ENCODE assay signal across 8 mouse cellular contexts in genomic region chr10:94514091-94514505, GRCm38 (mm10).
DNase-seq lines count a peak whose midpoint lies in the region; ATAC-seq and TF ChIP-seq lines count a peak whose summit lies in the region.

No protein-coding gene starts in this region.

- no peaks in the 10 kb centered on the region for H3K36me3 ChIP-seq in thymus, adult 2 months (ENCODE audit: control insufficient read depth, insufficient read depth, low read length)
- no peaks in the 10 kb centered on the region for H3K36me3 ChIP-seq in limb, embryonic 13.5 days
- no peaks in the 10 kb centered on the region for H3K36me3 ChIP-seq in stomach, embryonic 15.5 days

- ATAC-seq in limb, embryonic 13.5 days (ENCODE audit: low FRiP score, low read depth), result no peak
- no peak; the same call in 1 of the 2 replicates for ATAC-seq in stomach, embryonic 15.5 days (ENCODE audit: insufficient read depth, low FRiP score, low read depth)

- H3K27ac ChIP-seq in thymus, adult 2 months (ENCODE audit: control insufficient read depth, insufficient read depth, low read length), result no peak overlapping the region
- H3K27ac ChIP-seq in limb, embryonic 13.5 days, result no peak overlapping the region
- H3K27ac ChIP-seq in stomach, embryonic 15.5 days, result 0 out of 2 replicates have a peak overlapping the region, but pooled peaks have one; percentile 77

- peak overlapping the region; percentile 22; the same call in 1 of the 2 replicates for H3K4me3 ChIP-seq in thymus, adult 2 months (ENCODE audit: control insufficient read depth, insufficient read depth, low read length)
- H3K4me3 ChIP-seq in limb, embryonic 13.5 days, result peak overlapping the region; percentile 78
- H3K4me3 ChIP-seq in stomach, embryonic 15.5 days (replicated peaks), result peak overlapping the region; percentile 83

- peak overlapping the region; percentile 89 for H3K4me2 ChIP-seq in limb, embryonic 13.5 days (replicated peaks)
- H3K4me2 ChIP-seq in stomach, embryonic 15.5 days, result peak overlapping the region; percentile 90

- peak overlapping the region; percentile 80 for H3K9ac ChIP-seq in limb, embryonic 13.5 days
- H3K9ac ChIP-seq in stomach, embryonic 15.5 days, result no peak overlapping the region

- H3K27me3 ChIP-seq in thymus, adult 2 months (ENCODE audit: control insufficient read depth, insufficient read depth, low read length), result no peaks in the 10 kb centered on the region
- H3K27me3 ChIP-seq in limb, embryonic 13.5 days, result peaks cover 26% of the 10 kb centered on the region
- H3K27me3 ChIP-seq in stomach, embryonic 15.5 days (replicated peaks), result no peaks in the 10 kb centered on the region

- WGBS in thymus, adult 2 months, result 22% methylated on average over 12 of the region's 12 CpGs
- WGBS in limb, embryonic 13.5 days, result under 1% methylated on average over 12 of the region's 12 CpGs
- 5% methylated on average over 12 of the region's 12 CpGs for WGBS in stomach, embryonic 15.5 days

- peaks cover 20% of the 10 kb centered on the region for H3K4me1 ChIP-seq in thymus, adult 2 months (replicated peaks; ENCODE audit: control insufficient read depth, insufficient read depth, low read length)
- peaks cover 30% of the 10 kb centered on the region for H3K4me1 ChIP-seq in limb, embryonic 13.5 days
- peaks cover 8% of the 10 kb centered on the region; the same call in 1 of the 2 replicates for H3K4me1 ChIP-seq in stomach, embryonic 15.5 days

- H3K9me3 ChIP-seq in limb, embryonic 13.5 days, result no peaks in the 10 kb centered on the region
- H3K9me3 ChIP-seq in stomach, embryonic 15.5 days, result no peaks in the 10 kb centered on the region

- no peak for TF ChIP-seq CTCF in thymus, adult 2 months (IDR thresholded peaks at IDR 0.05; ENCODE audit: borderline replicate concordance, control insufficient read depth, extremely low read depth, insufficient read depth, low read length, poor library complexity)

- DNase-seq in embryo, embryonic 9.5 days (ENCODE audit: extremely low spot score), result peak; percentile 52
- DNase-seq in embryo, embryonic 11 days, result no peak
- DNase-seq in thymus, adult 2 months, result no peak
- DNase-seq in thymus, postnatal 4 days, result no peak
- DNase-seq in urinary bladder, adult 18-20 months (ENCODE audit: low spot score in 2 of 2), result no peak
- no peak for DNase-seq in right cerebral cortex, postnatal 4 days

- no peak for TF ChIP-seq POLR2A in thymus, adult 2 months (IDR thresholded peaks at IDR 0.05; ENCODE audit: control insufficient read depth, extremely low read depth, insufficient read depth, low read length, poor library complexity)

Comparison
In these comparisons a context has a peak if more than half of its experiments do, and no peak if none do; other contexts are left out.
1. H3K4me3 ChIP-seq: peak in every context shown above with its lines; median percentile 83 in stomach, embryonic 15.5 days; 78 in limb, embryonic 13.5 days; 22 in thymus, adult 2 months.